In genomic region chr5:137826421-137826820, GRCm38 (mm10) we compare ENCODE assay signal across 1 mouse cellular context.
TF ChIP-seq lines count a peak whose summit lies in the region.

No protein-coding gene starts in this region.

TF ChIP-seq in CH12.LX, 34 proteins besides CTCF, POLR2A, EP300 and RAD21 (continued from another document):
- TF ChIP-seq POLR2AphosphoS2 (IDR thresholded peaks at IDR 0.05; ENCODE audit: low read depth, low read length) (no peak), IRF4 (IDR thresholded peaks at IDR 0.05; ENCODE audit: low read depth, low read length) (0 out of 2 replicates have a peak, but pooled peaks have one; percentile 18), UBTF (IDR thresholded peaks at IDR 0.05; ENCODE audit: low read depth, low read length) (no peak), TCF12 (IDR thresholded peaks at IDR 0.05; ENCODE audit: low read depth, low read length) (no peak), MAX (IDR thresholded peaks at IDR 0.05; ENCODE audit: low read length) (no peak), MYC (IDR thresholded peaks at IDR 0.05; ENCODE audit: low read depth, low read length) (no peak), MAFK (IDR thresholded peaks at IDR 0.05; ENCODE audit: insufficient replicate concordance, low read length) (no peak), NELFE (IDR thresholded peaks at IDR 0.05; ENCODE audit: low read depth, low read length) (no peak), JUN (IDR thresholded peaks at IDR 0.05; ENCODE audit: insufficient read depth, low read depth, low read length) (no peak), MXI1 (IDR thresholded peaks at IDR 0.05; ENCODE audit: low read depth, low read length) (peak; percentile 93), SMC3 (IDR thresholded peaks at IDR 0.05; ENCODE audit: low read depth, low read length) (no peak), ZC3H11A (IDR thresholded peaks at IDR 0.05; ENCODE audit: low read depth, low read length) (no peak), MAZ (IDR thresholded peaks at IDR 0.05; ENCODE audit: low read depth, low read length) (no peak), BHLHE40 (IDR thresholded peaks at IDR 0.05; ENCODE audit: low read depth, low read length) (no peak), ZKSCAN1 (IDR thresholded peaks at IDR 0.05; ENCODE audit: borderline replicate concordance, low read depth, low read length) (no peak), JUND (conservative IDR thresholded peaks at IDR 0.05; ENCODE audit: low read depth, low read length) (no peak), RCOR1 (conservative IDR thresholded peaks at IDR 0.05; ENCODE audit: low read depth, low read length) (no peak), ZMIZ1 (IDR thresholded peaks at IDR 0.05; ENCODE audit: low read depth, low read length) (no peak), E2F4 (IDR thresholded peaks at IDR 0.05; ENCODE audit: insufficient replicate concordance, low read depth, low read length) (no peak), MEF2A (IDR thresholded peaks at IDR 0.05; ENCODE audit: borderline replicate concordance, low read depth, low read length) (0 out of 2 replicates have a peak, but pooled peaks have one; percentile 30), NRF1 (IDR thresholded peaks at IDR 0.05; ENCODE audit: low read depth, low read length) (no peak), TBP (conservative IDR thresholded peaks at IDR 0.05; ENCODE audit: low read depth, low read length) (no peak), CHD1 (IDR thresholded peaks at IDR 0.05; ENCODE audit: low read depth, low read length) (no peak), ETS1 (conservative IDR thresholded peaks at IDR 0.05; ENCODE audit: low read depth, low read length) (0 out of 2 replicates have a peak, but pooled peaks have one; percentile 8), ZNF384 (IDR thresholded peaks at IDR 0.05; ENCODE audit: low read depth, low read length) (no peak), KAT2A (IDR thresholded peaks at IDR 0.05; ENCODE audit: insufficient replicate concordance, low read length) (no peak)
